Mouse (Mus musculus): ENCODE results near the gene Fth1.

GRCm38 (mm10) chr19:9980258-9980657 is at the start of gene Fth1:
- TF ChIP-seq CTCF (IDR thresholded peaks at IDR 0.05; ENCODE audit: low read depth) (no peak), EP300 (IDR thresholded peaks at IDR 0.05; ENCODE audit: low read depth) (no peak)
